Mouse (Mus musculus) left cerebral cortex, adult 2 months (tissue): ENCODE results near the gene B9d2. TPM values are rescaled to one million over a fixed set of nuclear protein-coding genes. Genes with fewer than 3 reads are reported as not detected.

Experiments
- DNase-seq, 2 experiments: peaks; one replicate each; pipeline ENCODE4 v3.0.0; 2021 to 2022; ENCODE audit warnings: low spot score in 2 of 2, mixed read lengths in 1 of 2; ENCODE audit errors: extremely low spot score in 1 of 2
- H3K27ac ChIP-seq: fragments of 200-600 bp; 2 replicates; pipeline ENCODE4 v1.8.1; 2022
- H3K4me3 ChIP-seq: fragments of 200-600 bp; 2 replicates; pipeline ENCODE4 v1.8.1; 2022
- CTCF ChIP-seq: fragments of 200-600 bp; IDR thresholded peaks from 2 replicates; pipeline ENCODE4 v1.8.1; 2022; ENCODE audit warnings: antibody characterized with exemption, mild to moderate bottlenecking, moderate library complexity
- intact Hi-C: fragments of 180-260 bp; cut with DNase I; formaldehyde crosslinking; loops from one replicate; pipeline ENCODE4 v1.15.1; 2025
- total RNA-seq, 2 experiments: library from RNA; stranded (reverse); gene quantifications; 2 replicates each; pipeline ENCODE4 v1.2.3; 2021

Gene B9d2
- total RNA-seq, 2 experiments from 2014 or later, result 21.3 to 25.9 TPM

DNA sequence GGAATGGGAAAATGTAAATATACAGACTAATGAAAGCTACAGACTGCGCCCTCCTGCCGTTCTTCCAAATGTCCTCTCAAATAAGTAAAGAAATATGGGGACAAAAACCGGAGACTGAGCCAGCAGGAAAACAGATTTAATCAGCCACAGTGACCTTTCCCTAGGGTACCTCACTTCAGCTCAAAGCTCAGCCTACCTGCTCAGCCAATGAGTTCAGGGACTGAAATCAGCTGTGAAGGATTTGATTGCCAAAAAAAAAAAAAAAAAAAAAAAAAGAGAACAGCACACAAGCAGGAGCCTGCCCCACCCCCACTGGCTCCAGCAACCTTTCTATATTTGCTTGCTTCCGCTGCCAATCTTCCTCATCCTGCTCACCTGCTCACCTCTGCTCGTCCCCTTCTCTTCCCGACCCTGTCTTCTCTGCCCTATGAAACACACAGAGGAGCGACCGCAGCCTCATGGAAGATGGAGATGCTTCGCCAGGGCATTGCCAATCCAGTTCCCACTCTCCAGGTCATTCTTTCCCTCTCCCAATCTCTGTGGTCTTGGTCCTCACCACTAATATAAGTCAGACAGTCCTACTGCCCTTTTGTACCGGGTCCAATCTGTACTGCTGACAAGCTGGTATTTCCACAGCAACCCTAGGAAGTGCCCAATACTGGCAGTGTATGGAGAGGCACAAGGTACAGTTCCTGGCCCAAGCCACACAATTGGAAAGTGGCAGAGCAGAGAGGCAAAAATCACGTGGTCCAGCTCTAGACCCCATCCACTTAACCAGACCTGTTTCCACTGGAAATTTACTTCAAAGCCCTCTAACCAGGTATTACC lies 24.8 kb upstream of the B9d2 start:
- no peak for DNase-seq
- TF ChIP-seq CTCF, result no peak
- H3K27ac ChIP-seq, result no peak overlapping the region
- no peak overlapping the region for H3K4me3 ChIP-seq
- intact Hi-C loops, result no loop called here

DNA sequence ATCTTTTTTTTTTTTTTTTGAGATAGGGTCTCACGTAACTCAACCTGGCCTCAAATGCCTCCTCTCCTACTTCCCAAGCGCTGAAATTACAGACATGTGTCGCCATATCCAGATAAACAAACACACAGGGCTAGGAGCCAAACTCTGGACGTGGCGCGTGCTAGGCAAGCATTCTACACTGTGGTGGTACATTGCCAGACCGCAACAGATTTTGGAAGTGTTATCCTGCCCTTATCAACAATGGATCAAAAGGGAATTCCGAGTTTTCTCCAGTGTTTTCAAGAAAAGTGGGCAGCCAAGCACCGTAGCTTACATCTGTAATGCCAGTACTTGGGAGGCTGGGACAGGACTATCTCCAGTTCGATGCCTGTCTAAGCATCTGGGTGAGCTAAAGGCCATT lies 22.8 kb upstream of the B9d2 start:
- TF ChIP-seq CTCF, result no peak
- DNase-seq, result no peak
- Histone ChIP-seq H3K4me3 (peak overlapping the region; percentile 57), H3K27ac (peak overlapping the region; percentile 92; the same call in 1 of the 2 replicates)
- intact Hi-C loops, result no loop called here

DNA sequence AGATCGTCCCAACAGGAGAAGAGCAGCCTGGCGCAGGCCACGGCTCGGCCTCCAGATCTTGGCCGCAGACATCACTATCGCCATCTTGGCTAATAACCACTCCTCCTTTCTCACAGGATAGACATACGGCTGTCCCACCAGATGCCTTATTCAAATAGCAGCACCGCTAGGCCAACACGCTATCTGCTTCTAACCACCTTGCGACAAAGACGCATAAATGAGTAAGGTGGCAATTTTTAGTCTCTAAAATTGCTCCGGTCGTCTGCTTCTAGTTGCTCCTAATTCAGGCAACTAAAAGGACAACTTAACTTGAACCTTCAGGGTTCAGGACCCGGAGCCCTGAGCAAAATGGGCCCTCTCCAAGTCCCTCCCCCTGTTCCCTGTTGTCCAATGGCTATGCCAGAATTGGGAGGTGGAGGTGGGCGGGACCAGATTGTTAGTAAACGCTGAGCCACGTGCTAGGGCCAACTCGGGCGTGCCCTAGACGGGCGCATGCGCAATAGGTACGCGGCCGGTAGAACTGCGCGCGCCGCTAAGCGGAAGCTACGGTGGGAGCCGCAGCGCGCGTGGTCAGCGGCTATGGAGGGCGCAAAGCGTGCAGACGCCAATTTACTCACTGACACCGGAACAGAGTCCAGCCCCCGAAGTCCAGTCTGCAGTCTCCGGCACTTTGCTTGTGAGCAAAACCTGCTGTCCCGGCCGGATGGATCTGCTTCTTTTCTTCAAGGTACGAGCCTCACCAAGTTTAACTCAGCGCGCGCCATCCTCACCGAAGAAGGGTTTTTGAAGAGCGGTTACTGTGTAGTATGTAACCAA lies 21.7 kb upstream of the B9d2 start, which contains the start of the genes Bckdha and Exosc5:
Bckdha (minus strand) TSS at position 325 of the 816 bp plus-strand sequence.
Exosc5 (plus strand) TSS at position 508 of the 816 bp plus-strand sequence.
- TF ChIP-seq CTCF, result no peak
- peak within 1 kb of the TSS; percentile 57 for H3K4me3 ChIP-seq
- DNase-seq, result peak; percentile 98 to 99
- H3K27ac ChIP-seq, result peak within 1 kb of the TSS; percentile 92
- intact Hi-C loops, result loop anchor here (1.0 kb wide), 1 partner anchor 17 kb away; no protein-coding TSS in a partner anchor

DNA sequence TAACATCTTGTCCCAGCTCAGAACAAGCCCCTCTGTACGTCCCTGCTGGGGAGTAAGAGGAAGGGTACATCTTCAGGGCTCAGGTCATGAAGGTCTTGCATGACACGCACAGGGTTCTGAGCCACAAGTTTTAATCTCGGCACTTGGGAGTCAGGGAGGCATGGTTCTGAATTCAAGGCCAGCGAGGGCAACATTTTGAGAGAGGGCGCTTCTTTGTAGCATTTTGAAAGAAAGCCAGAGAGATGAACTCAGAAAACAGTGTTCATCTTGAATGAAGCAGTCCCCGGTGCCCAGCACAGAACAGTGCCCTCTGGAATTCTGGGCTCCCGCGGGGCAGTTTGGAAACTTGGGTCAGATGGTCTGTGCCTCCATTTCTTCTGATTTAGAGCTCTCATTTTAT lies 14.2 kb upstream of the B9d2 start:
- DNase-seq, result no peak
- no peak for TF ChIP-seq CTCF
- Histone ChIP-seq H3K4me3 (no peak overlapping the region), H3K27ac (no peak overlapping the region)
- intact Hi-C loops, result no loop called here

DNA sequence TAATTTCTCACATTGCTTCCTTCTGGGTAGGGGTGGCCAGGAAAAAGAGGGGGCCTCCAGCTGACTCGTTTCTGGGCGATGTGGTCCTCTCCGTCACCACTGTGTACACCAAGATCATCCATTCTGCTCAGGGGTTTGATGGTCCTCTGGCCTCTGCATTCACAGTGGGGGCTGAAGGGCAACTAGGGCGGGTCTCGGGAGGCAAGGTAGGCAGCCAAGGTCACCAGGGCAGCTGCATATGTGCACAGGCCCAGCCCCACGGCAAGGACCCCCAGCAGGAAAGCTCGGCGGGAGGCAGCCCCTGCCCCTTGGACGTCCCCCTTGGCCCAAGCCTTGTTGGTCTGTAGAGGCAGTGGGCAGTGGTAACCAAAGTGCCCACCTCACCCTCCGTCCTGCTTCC lies 11.4 kb upstream of the B9d2 start:
- DNase-seq, result no peak
- Histone ChIP-seq H3K4me3 (no peak overlapping the region), H3K27ac (no peak overlapping the region)
- TF ChIP-seq CTCF, result no peak
- intact Hi-C loops, result no loop called here

DNA sequence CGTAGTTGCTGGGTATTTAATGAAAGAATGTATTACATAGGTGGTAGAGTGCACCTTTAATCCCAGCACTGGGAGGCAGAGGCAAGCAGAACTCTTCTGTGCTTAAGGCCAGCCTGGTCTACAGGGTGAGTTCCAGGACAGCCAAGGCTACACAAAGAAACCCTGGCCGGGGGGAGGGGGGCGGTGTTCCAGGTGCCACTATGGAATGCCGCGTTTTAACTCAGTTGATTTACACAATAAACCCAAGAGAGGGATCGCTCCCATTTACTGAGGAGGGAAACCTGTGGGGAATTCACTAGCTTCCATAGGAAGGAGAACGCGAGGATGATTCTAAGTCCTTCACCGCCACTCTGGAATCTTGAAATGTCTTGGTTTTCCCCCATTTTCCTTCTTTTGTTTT lies 10.9 kb upstream of the B9d2 start:
- Histone ChIP-seq H3K4me3 (no peak overlapping the region), H3K27ac (no peak overlapping the region)
- intact Hi-C loops, result no loop called here
- no peak for TF ChIP-seq CTCF
- DNase-seq, result no peak

DNA sequence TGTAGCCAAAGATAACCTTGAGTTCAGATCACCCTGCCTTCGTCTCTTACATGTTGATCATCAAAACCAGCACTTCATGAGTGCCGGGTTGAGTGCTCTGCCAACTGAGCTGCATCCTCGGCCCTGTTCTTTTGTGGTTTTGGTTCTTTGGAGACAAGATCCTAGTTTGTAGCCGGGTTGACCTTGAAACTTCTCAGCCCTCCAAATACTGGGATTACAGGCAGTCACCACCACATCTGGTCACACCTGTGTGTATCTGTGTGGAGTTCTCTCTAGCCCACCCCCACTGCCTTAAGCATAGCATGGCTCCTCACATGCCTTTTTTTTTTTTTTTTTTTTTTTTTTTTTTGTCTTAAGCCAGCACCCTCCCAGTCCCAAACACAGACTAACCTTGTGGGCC lies 10.5 kb upstream of the B9d2 start:
- intact Hi-C loops, result no loop called here
- no peak for DNase-seq
- TF ChIP-seq CTCF, result no peak
- Histone ChIP-seq H3K4me3 (no peak overlapping the region), H3K27ac (no peak overlapping the region)

DNA sequence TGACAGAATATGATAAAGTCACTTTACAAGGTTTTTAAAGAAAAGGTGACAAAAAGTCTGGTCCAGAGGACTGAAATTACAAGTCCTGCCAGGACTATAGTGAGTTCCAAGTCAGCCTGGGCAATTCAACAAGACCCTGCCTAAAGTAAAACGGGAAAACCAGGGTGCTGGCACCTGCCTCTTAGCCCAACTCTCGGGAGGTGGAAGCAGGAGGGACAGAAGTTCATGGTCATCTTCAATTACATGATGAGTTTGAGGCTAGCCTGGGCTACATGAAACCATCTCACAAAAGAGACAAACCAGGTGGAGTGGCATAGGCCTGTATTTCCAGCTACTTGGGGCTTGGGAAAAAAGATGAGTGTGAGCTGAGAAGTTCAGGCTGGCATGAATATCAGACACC lies 8.9 kb upstream of the B9d2 start:
- TF ChIP-seq CTCF, result no peak
- Histone ChIP-seq H3K27ac (no peak overlapping the region), H3K4me3 (no peak overlapping the region)
- intact Hi-C loops, result no loop called here
- no peak for DNase-seq

DNA sequence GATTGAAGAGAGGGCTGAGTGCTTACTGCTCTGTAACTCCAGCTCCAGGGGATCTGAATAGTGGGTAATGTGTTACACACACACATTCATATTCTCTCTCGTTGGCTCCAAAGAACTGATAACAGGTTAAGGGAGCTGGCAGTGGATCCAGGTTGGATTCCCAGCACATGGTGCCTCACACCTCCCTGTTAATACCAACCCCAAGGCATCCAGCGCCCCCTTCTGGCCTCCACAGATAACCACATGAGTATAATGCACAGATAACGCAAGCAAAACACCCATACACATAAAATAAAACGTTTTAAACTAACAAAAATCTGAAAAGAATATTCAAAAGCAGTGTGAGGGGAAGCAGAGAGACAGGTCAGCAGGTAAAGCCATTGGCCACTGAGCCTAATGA lies 8.1 kb upstream of the B9d2 start:
- Histone ChIP-seq H3K4me3 (no peak overlapping the region), H3K27ac (no peak overlapping the region)
- TF ChIP-seq CTCF, result peak; percentile 14
- intact Hi-C loops, result no loop called here
- no peak for DNase-seq

DNA sequence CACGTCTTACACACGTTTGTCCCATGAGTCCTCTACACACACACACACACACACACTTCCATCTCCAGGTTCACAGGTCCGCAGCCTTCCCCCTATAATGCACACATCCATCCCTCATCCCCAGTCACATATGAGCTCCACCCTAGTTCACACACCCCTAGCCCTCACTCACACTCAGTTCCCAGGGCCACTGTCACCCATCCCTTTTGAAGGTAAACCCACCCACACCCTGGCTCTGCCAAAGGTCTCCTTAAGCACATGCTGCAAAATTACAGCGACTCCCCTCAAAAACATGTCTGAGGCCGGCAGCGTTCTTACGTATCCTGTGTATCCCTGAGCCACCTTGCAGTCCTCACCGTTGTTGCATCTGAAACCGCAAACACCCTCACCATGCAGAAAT lies 6.3 kb upstream of the B9d2 start:
- no peak for TF ChIP-seq CTCF
- peak overlapping the region; percentile 38 for H3K4me3 ChIP-seq
- no peak for DNase-seq
- intact Hi-C loops, result no loop called here
- H3K27ac ChIP-seq, result no peak overlapping the region

DNA sequence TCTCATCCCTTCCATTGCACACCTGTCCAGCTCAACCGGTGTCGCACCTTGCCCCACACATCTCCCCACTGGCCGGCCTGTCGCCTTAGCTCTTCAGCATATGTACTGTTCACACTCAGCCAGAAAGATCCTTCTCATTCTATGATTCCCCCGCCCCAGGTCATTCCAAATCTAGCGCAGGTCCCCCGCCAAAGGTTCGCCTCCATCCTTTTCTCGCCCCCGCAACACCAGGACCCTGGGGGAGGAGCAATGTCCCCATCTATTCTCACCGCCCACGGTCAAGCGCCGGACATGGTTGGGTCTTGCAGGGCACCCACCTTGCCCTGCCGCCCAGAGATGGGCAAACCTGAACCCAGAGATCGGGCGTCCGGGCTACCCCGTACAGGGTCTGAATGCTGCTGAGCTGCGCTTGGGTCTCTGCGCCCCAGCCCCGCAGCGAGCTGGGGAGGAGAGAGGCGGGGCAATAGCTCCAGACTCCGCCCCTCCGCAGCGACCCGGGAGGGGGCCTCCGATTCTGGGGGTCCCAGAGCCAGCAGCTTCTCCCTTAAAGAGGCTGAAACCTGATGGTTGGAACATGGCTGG lies 5.8 kb upstream of the B9d2 start, which contains the start of gene Tmem91:
Tmem91 (minus strand) TSS at position 448 of the 582 bp plus-strand sequence.
- Histone ChIP-seq H3K4me3 (peak within 1 kb of the TSS; percentile 38), H3K27ac (no peak within 1 kb of the TSS)
- DNase-seq, result peak in 1 of 2 experiments; percentile 23
- intact Hi-C loops, result no loop called here
- TF ChIP-seq CTCF, result no peak

DNA sequence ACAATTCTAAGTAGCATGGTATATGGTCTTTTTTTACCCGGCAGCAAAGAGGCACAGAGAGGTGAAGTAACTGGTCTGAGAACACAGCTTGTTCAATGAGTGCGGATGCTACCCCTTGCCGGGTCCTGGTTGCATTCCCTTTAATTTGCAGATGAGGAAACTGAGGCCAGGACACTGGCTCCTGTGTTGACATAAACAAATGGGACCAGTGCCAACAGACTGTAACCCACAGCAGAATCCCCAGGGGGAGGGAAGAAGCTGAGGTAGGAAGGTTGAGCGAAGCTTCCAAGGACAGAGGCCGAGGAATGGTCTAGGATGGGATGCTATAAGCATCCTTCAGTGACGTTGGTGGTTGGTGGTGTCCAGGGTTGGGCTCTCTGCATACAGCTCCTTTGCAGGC lies 5.2 kb upstream of the B9d2 start:
- no peak overlapping the region for H3K4me3 ChIP-seq
- no peak overlapping the region for H3K27ac ChIP-seq
- no peak for DNase-seq
- TF ChIP-seq CTCF, result no peak
- intact Hi-C loops, result no loop called here
